Mouse (Mus musculus) forebrain, embryonic 15.5 days (tissue): ENCODE results near the gene Gm45902. TPM values are rescaled to one million over a fixed set of nuclear protein-coding genes. Genes with fewer than 3 reads are reported as not detected.

Source experiments
- ATAC-seq: fragments of 200-750 bp; cut with Nextera tagmentation; replicated peaks from 2 replicates; pipeline ENCODE4 v1.8.0; 2017; ENCODE audit warnings: mild to moderate bottlenecking, moderate TSS enrichment, moderate library complexity
- H3K27ac ChIP-seq: fragments of 300-500 bp; sonication (generic); replicated peaks from 2 replicates; pipeline ENCODE4 v1.5.1; 2015; ENCODE audit warnings: mild to moderate bottlenecking, inconsistent platforms
- H3K27me3 ChIP-seq: fragments of 300-500 bp; sonication (generic); 2 replicates; pipeline ENCODE4 v1.6.1; 2015; ENCODE audit warnings: inconsistent platforms
- H3K36me3 ChIP-seq: fragments of 300-500 bp; sonication (generic); 2 replicates; pipeline ENCODE4 v1.6.1; 2015; ENCODE audit warnings: mild to moderate bottlenecking, inconsistent platforms
- H3K4me1 ChIP-seq: fragments of 300-500 bp; sonication (generic); 2 replicates; pipeline ENCODE4 v1.6.1; 2015; ENCODE audit warnings: inconsistent platforms
- H3K4me2 ChIP-seq: fragments of 300-500 bp; sonication (generic); replicated peaks from 2 replicates; pipeline ENCODE4 v1.6.1; 2015; ENCODE audit warnings: mild to moderate bottlenecking, inconsistent platforms
- H3K4me3 ChIP-seq: fragments of 300-500 bp; sonication (generic); 2 replicates; pipeline ENCODE4 v1.5.1; 2015; ENCODE audit warnings: mild to moderate bottlenecking, inconsistent platforms
- H3K9ac ChIP-seq: fragments of 300-500 bp; sonication (generic); replicated peaks from 2 replicates; pipeline ENCODE4 v1.6.1; 2015; ENCODE audit warnings: mild to moderate bottlenecking, inconsistent platforms
- H3K9me3 ChIP-seq: fragments of 300-500 bp; sonication (generic); 2 replicates; pipeline ENCODE4 v1.6.1; 2016; ENCODE audit warnings: inconsistent platforms
- WGBS: fragments of 180-500 bp; shearing (Covaris S2); methylation state at CpG from one replicate; pipeline ENCODE4 v1.1.7; 2015; ENCODE audit warnings: mixed read lengths; 5-methylcytosine and 5-hydroxymethylcytosine counted together
- polyA plus RNA-seq: library from polyadenylated mRNA; unstranded; fragments of >200 nt; fragmentation: Nextera tagmentation; extraction: Ambion mirVana; gene quantifications from 2 replicates; pipeline ENCODE4 v1.2.1, GENCODE M21; 2015

Gm45902 gene
- polyA plus RNA-seq: 7.9 and 8.1 TPM in 2 replicates

GRCm38 (mm10) chr2:3512552-3513454 is at the start of gene Gm45902, which contains the start of the genes Hspa14 and Cdnf:
Gene Gm45902, minus strand, starts transcription at chr2:3512790.
Gene Hspa14, minus strand, starts transcription at chr2:3512814.
Gene Cdnf, plus strand, starts transcription at chr2:3513030.
- Histone ChIP-seq H3K4me1 (peaks cover 20% of the 10 kb centered on the region), H3K36me3 (peaks cover 18% of the 10 kb centered on the region), H3K4me3 (peak within 1 kb of the TSS; percentile 68), H3K4me2 (peak within 1 kb of the TSS; percentile 87), H3K9ac (peak within 1 kb of the TSS; percentile 90), H3K9me3 (no peaks in the 10 kb centered on the region), H3K27ac (peak within 1 kb of the TSS; percentile 83), H3K27me3 (no peaks in the 10 kb centered on the region)
- under 1% methylated on average over 60 of the region's 60 CpGs for whole genome bisulfite sequencing
- ATAC-seq: peak; percentile 100

- H3K9me3 ChIP-seq: no peaks in the 10 kb centered on the region
- no peak overlapping the region for H3K4me3 ChIP-seq
- WGBS: 4% methylated on average over 4 of the region's 4 CpGs
- no peaks in the 10 kb centered on the region for H3K36me3 ChIP-seq
- H3K27ac ChIP-seq: no peak overlapping the region
- no peaks in the 10 kb centered on the region for H3K27me3 ChIP-seq
- H3K4me1 ChIP-seq: no peaks in the 10 kb centered on the region
- H3K4me2 ChIP-seq: no peak overlapping the region
- ATAC-seq: no peak
- H3K9ac ChIP-seq: no peak overlapping the region
Observed at GRCm38 (mm10) chr2:3546588-3546987, 34.0 kb upstream of the Gm45902 start.

- Histone ChIP-seq H3K4me1 (no peaks in the 10 kb centered on the region), H3K9me3 (no peaks in the 10 kb centered on the region), H3K27ac (no peak overlapping the region), H3K27me3 (no peaks in the 10 kb centered on the region), H3K4me3 (no peak overlapping the region), H3K9ac (no peak overlapping the region), H3K4me2 (no peak overlapping the region), H3K36me3 (no peaks in the 10 kb centered on the region)
- WGBS: 74% methylated on average over 2 of the region's 2 CpGs
- ATAC-seq: no peak
Observed at GRCm38 (mm10) chr2:3546055-3546454, 33.5 kb upstream of the Gm45902 start.

- Histone ChIP-seq H3K36me3 (no peaks in the 10 kb centered on the region), H3K4me3 (no peak overlapping the region), H3K27ac (no peak overlapping the region), H3K9me3 (no peaks in the 10 kb centered on the region), H3K27me3 (no peaks in the 10 kb centered on the region), H3K9ac (no peak overlapping the region), H3K4me1 (no peaks in the 10 kb centered on the region), H3K4me2 (no peak overlapping the region)
- ATAC-seq: no peak
- WGBS: 71% methylated on average over 9 of the region's 9 CpGs
Observed at GRCm38 (mm10) chr2:3541307-3542079, 28.9 kb upstream of the Gm45902 start.

GRCm38 (mm10) chr2:3526288-3526687 is 13.7 kb upstream of the Gm45902 start:
- no peaks in the 10 kb centered on the region for H3K4me1 ChIP-seq
- no peak overlapping the region for H3K27ac ChIP-seq
- no peaks in the 10 kb centered on the region for H3K9me3 ChIP-seq
- ATAC-seq: no peak
- WGBS: 79% methylated on average over 6 of the region's 6 CpGs
- no peaks in the 10 kb centered on the region for H3K36me3 ChIP-seq
- H3K4me3 ChIP-seq: no peak overlapping the region
- no peak overlapping the region for H3K4me2 ChIP-seq
- H3K27me3 ChIP-seq: no peaks in the 10 kb centered on the region
- no peak overlapping the region for H3K9ac ChIP-seq

GRCm38 (mm10) chr2:3522558-3522957 is 10.0 kb upstream of the Gm45902 start:
- H3K27ac ChIP-seq: no peak overlapping the region
- no peak for ATAC-seq
- H3K27me3 ChIP-seq: no peaks in the 10 kb centered on the region
- H3K36me3 ChIP-seq: no peaks in the 10 kb centered on the region
- H3K4me2 ChIP-seq: no peak overlapping the region
- H3K9me3 ChIP-seq: no peaks in the 10 kb centered on the region
- no peaks in the 10 kb centered on the region for H3K4me1 ChIP-seq
- H3K9ac ChIP-seq: no peak overlapping the region
- H3K4me3 ChIP-seq: no peak overlapping the region
- 83% methylated on average over 4 of the region's 4 CpGs for WGBS

GRCm38 (mm10) chr2:3512076-3512475 is 514 bp downstream of the Gm45902 start:
- H3K4me2 ChIP-seq: peak overlapping the region; percentile 87
- peaks cover 20% of the 10 kb centered on the region for H3K4me1 ChIP-seq
- no peak for ATAC-seq
- under 1% methylated on average over 15 of the region's 15 CpGs for WGBS
- H3K27me3 ChIP-seq: no peaks in the 10 kb centered on the region
- H3K4me3 ChIP-seq: peak overlapping the region; percentile 68
- peak overlapping the region; percentile 83 for H3K27ac ChIP-seq
- peaks cover 18% of the 10 kb centered on the region for H3K36me3 ChIP-seq
- H3K9ac ChIP-seq: peak overlapping the region; percentile 90
- no peaks in the 10 kb centered on the region for H3K9me3 ChIP-seq

GRCm38 (mm10) chr2:3500886-3501285 is 11.7 kb downstream of the Gm45902 start:
- WGBS: 95% methylated on average over 5 of the region's 5 CpGs
- Histone ChIP-seq H3K4me1 (no peaks in the 10 kb centered on the region), H3K4me2 (no peak overlapping the region), H3K4me3 (no peak overlapping the region), H3K27me3 (no peaks in the 10 kb centered on the region), H3K36me3 (peaks cover 55% of the 10 kb centered on the region), H3K9ac (no peak overlapping the region), H3K27ac (no peak overlapping the region), H3K9me3 (no peaks in the 10 kb centered on the region)
- ATAC-seq: no peak

- H3K9me3 ChIP-seq: no peaks in the 10 kb centered on the region
- H3K27me3 ChIP-seq: no peaks in the 10 kb centered on the region
- ATAC-seq: no peak
- no peak overlapping the region for H3K9ac ChIP-seq
- no peak overlapping the region for H3K4me2 ChIP-seq
- no peaks in the 10 kb centered on the region for H3K4me1 ChIP-seq
- peaks cover 61% of the 10 kb centered on the region for H3K36me3 ChIP-seq
- 93% methylated on average over 6 of the region's 6 CpGs for WGBS
- no peak overlapping the region for H3K4me3 ChIP-seq
- H3K27ac ChIP-seq: no peak overlapping the region
Observed at GRCm38 (mm10) chr2:3499543-3499942, 13.0 kb downstream of the Gm45902 start.

GRCm38 (mm10) chr2:3493833-3494409 is 18.7 kb downstream of the Gm45902 start:
- Histone ChIP-seq H3K4me3 (no peak overlapping the region), H3K4me1 (no peaks in the 10 kb centered on the region), H3K27me3 (no peaks in the 10 kb centered on the region), H3K9me3 (no peaks in the 10 kb centered on the region), H3K36me3 (peaks cover 69% of the 10 kb centered on the region), H3K9ac (no peak overlapping the region), H3K27ac (no peak overlapping the region), H3K4me2 (no peak overlapping the region)
- ATAC-seq: no peak
- WGBS: 93% methylated on average over 3 of the region's 3 CpGs

GRCm38 (mm10) chr2:3489816-3490215 is 22.8 kb downstream of the Gm45902 start:
- Histone ChIP-seq H3K4me2 (no peak overlapping the region), H3K27ac (no peak overlapping the region), H3K9ac (no peak overlapping the region), H3K36me3 (peaks cover 40% of the 10 kb centered on the region), H3K4me1 (no peaks in the 10 kb centered on the region), H3K9me3 (no peaks in the 10 kb centered on the region), H3K4me3 (no peak overlapping the region), H3K27me3 (no peaks in the 10 kb centered on the region)
- ATAC-seq: no peak
- WGBS: 61% methylated on average over 3 of the region's 3 CpGs

- no peaks in the 10 kb centered on the region for H3K27me3 ChIP-seq
- H3K27ac ChIP-seq: no peak overlapping the region
- H3K36me3 ChIP-seq: no peaks in the 10 kb centered on the region
- no peaks in the 10 kb centered on the region for H3K9me3 ChIP-seq
- H3K4me2 ChIP-seq: no peak overlapping the region
- H3K9ac ChIP-seq: no peak overlapping the region
- H3K4me3 ChIP-seq: no peak overlapping the region
- H3K4me1 ChIP-seq: peaks cover 3% of the 10 kb centered on the region
- ATAC-seq: no peak
- 86% methylated on average over 3 of the region's 3 CpGs for WGBS
Observed at GRCm38 (mm10) chr2:3480239-3480638, 32.4 kb downstream of the Gm45902 start.
